In the genomic region with DNA sequence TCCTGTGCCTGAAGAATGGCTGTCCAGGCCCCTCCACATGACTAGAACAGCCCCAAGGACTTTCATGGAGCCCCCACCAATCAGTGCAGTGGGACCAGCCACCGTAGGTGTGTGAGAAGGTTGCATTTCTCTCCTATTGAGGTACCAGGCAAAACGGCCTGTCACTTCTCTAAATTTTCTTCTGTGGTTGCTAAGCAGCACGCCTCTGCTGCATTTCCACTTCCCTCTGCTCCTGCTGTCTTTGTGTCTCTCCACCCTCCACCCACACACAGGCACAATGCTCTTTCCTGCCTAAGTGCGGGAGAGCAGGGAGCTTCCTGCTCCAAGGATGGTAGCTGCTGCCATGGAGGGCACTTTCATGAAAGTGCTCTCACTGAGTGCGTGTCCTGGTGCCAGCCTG, we compare ENCODE assay signal across 9 mouse cellular contexts. TPM values are rescaled to one million over a fixed set of nuclear protein-coding genes. Genes with fewer than 3 reads are reported as not detected.
DNase-seq lines count a peak whose midpoint lies in the region; ATAC-seq and TF ChIP-seq lines count a peak whose summit lies in the region.
"Had no signal": no experiment of that assay in that cellular context is flagged by ENCODE, and none has a peak within 500 bp of the region (broad histone marks: within the 10 kb centered on the region; RNA-seq: fewer than 3 reads in every experiment).

No protein-coding gene starts in this region.

- peaks cover 5% of the 10 kb centered on the region; the same call in 1 of the 2 replicates for H3K4me1 ChIP-seq in embryonic facial prominence, embryonic 14.5 days (ENCODE audit: control insufficient read depth, insufficient read depth, low read length)
- H3K4me1 ChIP-seq in midbrain, embryonic 11.5 days (ENCODE audit: control insufficient read depth, insufficient read depth, low read length) = peaks cover 10% of the 10 kb centered on the region; the same call in 1 of the 2 replicates

- H3K4me2 ChIP-seq in embryonic facial prominence, embryonic 14.5 days (ENCODE audit: low read depth, low read length) = no peak overlapping the region
- no peak overlapping the region for H3K4me2 ChIP-seq in midbrain, embryonic 11.5 days
- H3K4me2 ChIP-seq: liver, embryonic 13.5 days had no signal

- H3K27me3 ChIP-seq in embryonic facial prominence, embryonic 14.5 days (replicated peaks; ENCODE audit: control insufficient read depth, insufficient read depth, low read length) = no peaks in the 10 kb centered on the region
- H3K27me3 ChIP-seq in midbrain, embryonic 11.5 days (ENCODE audit: control insufficient read depth, insufficient read depth, low read length) = no peaks in the 10 kb centered on the region
- H3K27me3 ChIP-seq: liver, embryonic 13.5 days had no signal

- DNase-seq in gastrocnemius, adult 2 months = no peak
- no peak for DNase-seq in gastrocnemius, postnatal 36 days
- DNase-seq in embryonic facial prominence, embryonic 14.5 days (ENCODE audit: low spot score) = peak; percentile 28
- peak; percentile 94 for DNase-seq in layer of hippocampus, adult 9-11 months
- no peak for DNase-seq in midbrain, embryonic 11.5 days (ENCODE audit: low spot score, missing footprints)
- no peak for DNase-seq in thymus, postnatal 25 days
- DNase-seq in adrenal gland, postnatal 25 days = no peak
- DNase-seq in cerebellum, postnatal 25 days = no peak
- DNase-seq: liver, embryonic 13.5 days had no signal

- peak overlapping the region; percentile 48; the same call in 1 of the 2 replicates for H3K27ac ChIP-seq in gastrocnemius, adult 2 months
- no peak overlapping the region for H3K27ac ChIP-seq in embryonic facial prominence, embryonic 14.5 days (replicated peaks; ENCODE audit: low read depth, low read length)
- H3K27ac ChIP-seq in midbrain, embryonic 11.5 days (ENCODE audit: low read depth, low read length) = no peak overlapping the region
- H3K27ac ChIP-seq: liver, embryonic 13.5 days had no signal

- H3K36me3 ChIP-seq in embryonic facial prominence, embryonic 14.5 days (ENCODE audit: control insufficient read depth, insufficient read depth, low read length) = no peaks in the 10 kb centered on the region
- H3K36me3 ChIP-seq in midbrain, embryonic 11.5 days (ENCODE audit: control insufficient read depth, insufficient read depth, low read length) = no peaks in the 10 kb centered on the region
- H3K36me3 ChIP-seq: liver, embryonic 13.5 days had no signal

- H3K9me3 ChIP-seq in embryonic facial prominence, embryonic 14.5 days (ENCODE audit: control insufficient read depth, low read length) = no peaks in the 10 kb centered on the region
- no peaks in the 10 kb centered on the region for H3K9me3 ChIP-seq in midbrain, embryonic 11.5 days (ENCODE audit: control insufficient read depth, low read length)
- H3K9me3 ChIP-seq: liver, embryonic 13.5 days had no signal

- no peak overlapping the region for H3K9ac ChIP-seq in embryonic facial prominence, embryonic 14.5 days (ENCODE audit: low read depth, low read length)
- H3K9ac ChIP-seq in midbrain, embryonic 11.5 days (ENCODE audit: low read length) = no peak overlapping the region
- H3K9ac ChIP-seq: liver, embryonic 13.5 days had no signal

- 43% methylated on average over 5 of the region's 5 CpGs for WGBS in embryonic facial prominence, embryonic 14.5 days
- 52% methylated on average over 5 of the region's 5 CpGs for WGBS in midbrain, embryonic 11.5 days

- TF ChIP-seq CTCF in gastrocnemius, adult 2 months (IDR thresholded peaks at IDR 0.05) = no peak

- ATAC-seq in embryonic facial prominence, embryonic 14.5 days (ENCODE audit: low read depth) = no peak
- ATAC-seq in midbrain, embryonic 11.5 days (ENCODE audit: low FRiP score) = 0 out of 2 replicates have a peak, but pooled peaks have one; percentile 35

- H3K4me3 ChIP-seq in gastrocnemius, adult 2 months = no peak overlapping the region
- no peak overlapping the region for H3K4me3 ChIP-seq in embryonic facial prominence, embryonic 14.5 days (ENCODE audit: low read depth, low read length)
- H3K4me3 ChIP-seq in midbrain, embryonic 11.5 days (ENCODE audit: low read depth, low read length) = no peak overlapping the region
- H3K4me3 ChIP-seq: liver, embryonic 13.5 days had no signal

- intact Hi-C loops in gastrocnemius, adult 2 months (cut with DNase I) = no loop called here
- intact Hi-C loops in gastrocnemius, postnatal 36 days (cut with DNase I) = no loop called here

RNA-seq across cellular contexts. Expression of gene Mrtfb, which starts 59.0 kb away (rescaled TPM):
- 10 to 100 TPM; 23.3 to 33.0 TPM for total RNA-seq in gastrocnemius, adult 2 months (2021)
- 10 to 100 TPM; 19.9 to 26.6 TPM for total RNA-seq in gastrocnemius, postnatal 36 days (2021)
- polyA plus RNA-seq in embryonic facial prominence, embryonic 14.5 days (2014; fragmentation: Nextera tagmentation; extraction: Ambion mirVana) = 22.5 and 24.5 TPM in 2 replicates
- polyA plus RNA-seq in midbrain, embryonic 11.5 days (2014; fragmentation: Nextera tagmentation; extraction: Ambion mirVana) = 18.7 and 19.1 TPM in 2 replicates
- 36.9 and 49.1 TPM in 2 replicates for total RNA-seq in adrenal gland, postnatal 25 days (2021)

Comparison
In these comparisons a context has a peak if more than half of its experiments do, and no peak if none do; other contexts are left out.
1. DNase-seq: peak in embryonic facial prominence, embryonic 14.5 days (single experiment) and layer of hippocampus, adult 9-11 months (single experiment); none in gastrocnemius, adult 2 months (single experiment), gastrocnemius, postnatal 36 days (0 of 2), midbrain, embryonic 11.5 days (single experiment), thymus, postnatal 25 days (single experiment), adrenal gland, postnatal 25 days (single experiment) and cerebellum, postnatal 25 days (0 of 2).